Mouse (Mus musculus) liver, embryonic 15.5 days (tissue): ENCODE measurements around the gene Cyp2c23. TPM values are rescaled to one million over a fixed set of nuclear protein-coding genes. Genes with fewer than 3 reads are reported as not detected.

ENCODE experiments used
- ATAC-seq: fragments of 200-750 bp; cut with Nextera tagmentation; 2 replicates; pipeline ENCODE4 v1.8.0; 2017; ENCODE audit warnings: moderate number of reproducible peaks, mild to moderate bottlenecking, moderate library complexity; ENCODE audit not compliant: insufficient read depth
- H3K27ac ChIP-seq: fragments of 300-500 bp; sonication (generic); replicated peaks from 2 replicates; pipeline ENCODE4 v1.5.1; 2015; ENCODE audit warnings: mild to moderate bottlenecking, inconsistent platforms
- H3K27me3 ChIP-seq: fragments of 300-500 bp; sonication (generic); 2 replicates; pipeline ENCODE4 v1.6.1; 2015; ENCODE audit warnings: mild to moderate bottlenecking, inconsistent platforms
- H3K36me3 ChIP-seq: fragments of 300-500 bp; sonication (generic); replicated peaks from 2 replicates; pipeline ENCODE4 v1.6.1; 2015; ENCODE audit warnings: moderate library complexity, mild to moderate bottlenecking, inconsistent platforms
- H3K4me1 ChIP-seq: fragments of 300-500 bp; sonication (generic); replicated peaks from 2 replicates; pipeline ENCODE4 v1.6.1; 2015; ENCODE audit warnings: inconsistent platforms
- H3K4me2 ChIP-seq: fragments of 300-500 bp; sonication (generic); 2 replicates; pipeline ENCODE4 v1.6.1; 2015; ENCODE audit warnings: moderate library complexity, mild to moderate bottlenecking, inconsistent platforms
- H3K4me3 ChIP-seq: fragments of 300-500 bp; sonication (generic); replicated peaks from 2 replicates; pipeline ENCODE4 v1.5.1; 2015; ENCODE audit warnings: mild to moderate bottlenecking, inconsistent platforms
- H3K9ac ChIP-seq: fragments of 300-500 bp; sonication (generic); 2 replicates; pipeline ENCODE4 v1.6.1; 2015; ENCODE audit warnings: moderate library complexity, mild to moderate bottlenecking, inconsistent platforms
- H3K9me3 ChIP-seq: fragments of 300-500 bp; sonication (generic); replicated peaks from 2 replicates; pipeline ENCODE4 v1.6.1; 2016; ENCODE audit warnings: inconsistent platforms
- WGBS: fragments of 180-500 bp; shearing (Covaris S2); methylation state at CpG from one replicate; pipeline ENCODE4 v1.1.7; 2015; ENCODE audit warnings: mixed read lengths; ENCODE audit not compliant: insufficient replicate concordance; 5-methylcytosine and 5-hydroxymethylcytosine counted together
- polyA plus RNA-seq: library from polyadenylated mRNA; unstranded; fragments of >200 nt; fragmentation: Nextera tagmentation; extraction: Ambion mirVana; gene quantifications from 2 replicates; pipeline ENCODE4 v1.2.1, GENCODE M21; 2015

Cyp2c23 gene
- polyA plus RNA-seq, result 26.7 and 31.2 TPM in 2 replicates

DNA sequence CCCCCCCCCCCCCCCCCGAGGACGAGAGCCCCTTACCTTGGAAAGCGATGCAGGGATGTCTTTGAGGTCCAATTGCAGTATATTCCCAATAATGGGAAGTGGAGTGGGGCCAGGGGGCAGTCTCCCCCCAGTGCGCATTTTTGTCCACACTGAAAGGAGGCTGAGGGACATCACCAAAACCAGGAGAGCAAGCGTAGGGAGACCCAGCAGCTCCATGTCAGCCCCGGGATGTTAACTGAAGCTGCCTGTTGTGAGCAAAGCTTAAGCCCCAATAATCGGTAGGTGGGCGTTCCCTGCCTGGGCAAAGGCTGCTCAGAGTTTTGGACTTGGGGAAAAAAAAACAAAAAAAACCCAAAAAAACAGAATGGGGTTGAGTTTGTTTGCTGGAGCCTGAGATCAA, at the start of gene Cyp2c23:
Cyp2c23 (minus strand) TSS at position 237 of the 400 bp plus-strand sequence.
- 52% methylated on average over 8 of the region's 8 CpGs for WGBS
- Histone ChIP-seq H3K4me3 (0 out of 2 replicates have a peak within 1 kb of the TSS, but pooled peaks have one; percentile 2), H3K27me3 (no peaks in the 10 kb centered on the region), H3K36me3 (no peaks in the 10 kb centered on the region), H3K9ac (no peak within 1 kb of the TSS), H3K9me3 (no peaks in the 10 kb centered on the region), H3K4me1 (no peaks in the 10 kb centered on the region), H3K27ac (no peak within 1 kb of the TSS), H3K4me2 (no peak within 1 kb of the TSS)
- ATAC-seq, result no peak

- no peak overlapping the region for H3K27ac ChIP-seq
- no peak for ATAC-seq
- no peaks in the 10 kb centered on the region for H3K4me1 ChIP-seq
- 68% methylated on average over 4 of the region's 4 CpGs for WGBS
- no peak overlapping the region for H3K4me3 ChIP-seq
- H3K4me2 ChIP-seq, result no peak overlapping the region
- no peak overlapping the region for H3K9ac ChIP-seq
- H3K36me3 ChIP-seq, result peaks cover 56% of the 10 kb centered on the region
- no peaks in the 10 kb centered on the region for H3K27me3 ChIP-seq
- H3K9me3 ChIP-seq, result no peaks in the 10 kb centered on the region
Measured at GRCm38 (mm10) chr19:44077024-44077423, 48.0 kb upstream of the Cyp2c23 start.

GRCm38 (mm10) chr19:44076457-44076856, 47.4 kb upstream of the Cyp2c23 start:
- Histone ChIP-seq H3K9me3 (no peaks in the 10 kb centered on the region), H3K27ac (no peak overlapping the region), H3K4me1 (no peaks in the 10 kb centered on the region), H3K4me3 (no peak overlapping the region), H3K27me3 (no peaks in the 10 kb centered on the region), H3K9ac (no peak overlapping the region), H3K36me3 (peaks cover 56% of the 10 kb centered on the region), H3K4me2 (no peak overlapping the region)
- WGBS, result 85% methylated on average over 9 of the region's 9 CpGs
- ATAC-seq, result no peak

GRCm38 (mm10) chr19:44074986-44075385, 46.0 kb upstream of the Cyp2c23 start:
- H3K36me3 ChIP-seq, result peaks cover 49% of the 10 kb centered on the region
- ATAC-seq, result no peak
- 75% methylated on average over 11 of the region's 11 CpGs for WGBS
- H3K4me1 ChIP-seq, result peaks cover 5% of the 10 kb centered on the region; the same call in 1 of the 2 replicates
- no peak overlapping the region for H3K4me2 ChIP-seq
- no peak overlapping the region for H3K27ac ChIP-seq
- H3K27me3 ChIP-seq, result no peaks in the 10 kb centered on the region
- H3K4me3 ChIP-seq, result no peak overlapping the region
- no peaks in the 10 kb centered on the region for H3K9me3 ChIP-seq
- H3K9ac ChIP-seq, result no peak overlapping the region

DNA sequence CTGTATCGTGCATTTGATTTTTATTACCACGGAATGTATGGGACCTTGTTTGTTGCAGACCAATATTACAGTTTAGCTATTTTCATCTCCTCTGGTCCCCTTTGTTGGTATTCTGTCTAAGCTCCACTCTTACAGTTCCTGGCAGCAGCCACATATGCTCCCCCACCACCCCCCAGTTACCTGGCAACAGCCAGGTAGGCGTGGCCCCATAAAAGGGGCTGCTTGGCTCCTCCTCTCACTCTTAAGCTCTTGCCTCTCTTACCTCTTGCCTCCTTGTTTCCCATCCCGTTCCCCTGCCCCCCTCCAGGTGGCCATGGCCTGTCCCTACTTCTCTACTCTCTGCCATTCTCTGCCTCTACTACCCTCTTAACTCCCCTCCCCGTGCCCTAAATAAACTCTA, 42.2 kb upstream of the Cyp2c23 start:
- ATAC-seq, result no peak
- Histone ChIP-seq H3K27me3 (no peaks in the 10 kb centered on the region), H3K4me1 (peaks cover 36% of the 10 kb centered on the region), H3K9ac (no peak overlapping the region), H3K4me2 (no peak overlapping the region), H3K36me3 (peaks cover 18% of the 10 kb centered on the region), H3K4me3 (no peak overlapping the region), H3K27ac (no peak overlapping the region), H3K9me3 (no peaks in the 10 kb centered on the region)
- 76% methylated on average over 5 of the region's 5 CpGs for WGBS

DNA sequence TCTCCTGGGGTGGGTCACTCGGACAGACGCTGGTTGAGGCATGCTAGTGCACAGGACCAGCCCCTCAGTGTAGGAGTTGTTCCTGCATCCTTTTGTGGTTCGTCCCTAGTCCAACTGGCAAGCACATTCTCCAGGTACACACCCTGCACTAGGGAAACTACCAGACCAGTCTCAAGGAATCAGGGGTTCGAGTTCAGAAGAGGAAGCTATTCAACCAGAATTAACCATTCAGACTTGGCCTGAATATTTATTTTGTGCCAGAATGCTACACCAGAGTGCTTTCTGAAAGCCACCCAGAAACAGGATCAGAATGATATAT, 40.9 kb upstream of the Cyp2c23 start:
- peak overlapping the region; percentile 98 for H3K4me2 ChIP-seq
- peak overlapping the region; percentile 70 for H3K4me3 ChIP-seq
- peak overlapping the region; percentile 63 for H3K9ac ChIP-seq
- no peak for ATAC-seq
- peaks cover 10% of the 10 kb centered on the region for H3K36me3 ChIP-seq
- WGBS, result 5% methylated on average over 4 of the region's 4 CpGs
- peak overlapping the region; percentile 75; the same call in 1 of the 2 replicates for H3K27ac ChIP-seq
- no peaks in the 10 kb centered on the region for H3K27me3 ChIP-seq
- peaks cover 36% of the 10 kb centered on the region for H3K4me1 ChIP-seq
- H3K9me3 ChIP-seq, result no peaks in the 10 kb centered on the region

DNA sequence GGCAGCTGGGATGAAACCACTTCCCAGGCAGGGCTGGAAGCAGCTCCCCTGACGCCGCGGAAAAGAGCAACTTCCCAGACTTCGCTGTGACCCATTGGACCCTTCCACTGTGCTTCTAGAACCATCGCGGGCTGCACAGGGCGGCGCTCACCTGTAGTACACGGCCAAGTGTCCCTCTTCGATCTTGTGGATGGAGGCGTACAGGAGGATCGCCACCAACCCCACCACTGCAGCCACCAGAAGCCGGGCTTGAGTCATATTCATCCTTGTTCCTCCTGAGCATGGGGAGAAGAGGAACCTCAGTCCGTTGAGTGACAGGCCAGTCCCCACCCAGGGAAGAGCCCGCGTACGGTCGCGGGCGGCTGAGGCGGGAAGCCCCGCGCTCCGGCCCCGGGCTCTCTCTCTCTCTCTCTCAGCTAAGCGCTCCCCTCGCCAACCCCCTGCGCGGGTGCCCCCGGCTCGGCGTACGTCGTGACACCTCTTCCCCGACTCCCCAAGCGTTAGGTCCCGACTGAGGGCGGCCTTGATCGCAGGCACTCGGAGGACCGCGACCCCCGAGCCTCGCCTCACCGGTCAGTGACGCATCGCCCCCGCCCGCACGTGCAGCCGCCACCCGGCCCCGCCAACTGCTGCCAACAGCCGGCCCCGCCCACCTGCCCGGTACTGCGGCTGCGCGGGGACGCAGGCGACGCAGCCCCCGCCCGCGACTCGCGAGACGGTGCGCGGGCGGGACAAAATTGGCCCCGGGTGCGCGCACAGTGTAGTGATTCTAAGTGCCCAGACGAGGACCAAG, 40.3 kb upstream of the Cyp2c23 start, which contains the start of gene Erlin1:
Erlin1 (minus strand) TSS at position 665 of the 793 bp plus-strand sequence.
- Histone ChIP-seq H3K4me1 (peaks cover 36% of the 10 kb centered on the region), H3K9me3 (no peaks in the 10 kb centered on the region), H3K27ac (peak within 1 kb of the TSS; percentile 75), H3K9ac (peak within 1 kb of the TSS; percentile 63), H3K27me3 (no peaks in the 10 kb centered on the region), H3K4me2 (peak within 1 kb of the TSS; percentile 98), H3K36me3 (peaks cover 11% of the 10 kb centered on the region; the same call in 1 of the 2 replicates), H3K4me3 (peak within 1 kb of the TSS; percentile 70)
- WGBS, result under 1% methylated on average over 75 of the region's 75 CpGs
- ATAC-seq, result peak; percentile 87

DNA sequence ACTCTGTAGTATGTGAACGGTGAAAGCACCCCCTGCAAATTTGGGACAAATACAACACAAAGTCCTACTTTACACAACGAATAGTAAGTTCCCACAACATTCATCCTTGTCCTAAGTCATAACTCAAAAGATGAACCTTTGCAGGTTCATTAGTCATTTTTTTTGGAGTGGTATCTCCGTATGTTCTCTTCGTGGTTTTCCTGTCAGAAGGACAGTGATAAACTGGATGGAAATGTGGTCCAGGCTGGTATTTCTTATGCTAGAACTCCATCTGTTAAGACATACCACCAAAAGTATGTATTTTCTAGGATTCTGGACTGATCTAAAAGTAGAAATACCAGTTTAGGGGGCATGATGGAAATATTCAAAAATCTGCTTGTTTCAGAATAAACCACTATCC, 39.2 kb upstream of the Cyp2c23 start:
- 24% methylated on average over 4 of the region's 4 CpGs for WGBS
- H3K27me3 ChIP-seq, result no peaks in the 10 kb centered on the region
- no peak overlapping the region for H3K9ac ChIP-seq
- H3K36me3 ChIP-seq, result peaks cover 11% of the 10 kb centered on the region; the same call in 1 of the 2 replicates
- peak overlapping the region; percentile 98 for H3K4me2 ChIP-seq
- no peak overlapping the region for H3K27ac ChIP-seq
- H3K4me3 ChIP-seq, result peak overlapping the region; percentile 70
- H3K9me3 ChIP-seq, result no peaks in the 10 kb centered on the region
- H3K4me1 ChIP-seq, result peaks cover 36% of the 10 kb centered on the region
- no peak for ATAC-seq

DNA sequence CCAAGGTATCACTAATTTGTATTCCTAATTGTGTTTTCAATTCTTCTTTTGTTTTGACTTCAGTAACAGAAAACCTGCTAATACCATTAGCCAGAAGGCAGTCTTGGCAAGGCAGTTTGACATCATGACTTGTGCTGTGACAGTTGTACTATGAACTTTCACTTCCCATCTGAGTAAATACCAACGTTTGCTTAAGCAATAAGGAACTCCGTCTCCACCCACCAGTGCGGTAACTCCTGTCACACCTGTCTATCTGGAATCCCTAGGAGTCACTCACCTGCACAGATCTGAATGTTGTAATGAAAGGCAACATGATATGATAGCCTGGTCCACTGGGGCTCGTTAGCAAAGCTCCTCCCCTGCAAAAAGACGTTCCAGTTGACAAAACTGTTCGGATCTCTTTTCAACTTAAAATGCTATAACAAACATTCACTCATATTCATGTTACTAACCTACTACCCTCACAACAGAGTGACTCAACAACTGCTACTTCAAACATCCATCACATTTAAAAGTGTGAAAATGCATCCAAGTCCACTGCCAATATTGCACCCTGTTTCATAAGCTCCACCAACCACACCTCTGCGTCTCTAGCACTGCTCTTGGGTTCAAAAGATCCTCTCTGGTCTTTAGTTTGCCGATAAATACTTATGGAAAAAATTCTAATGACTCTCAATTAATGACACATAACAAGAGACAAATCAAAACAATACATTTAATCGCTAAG, 38.5 kb upstream of the Cyp2c23 start:
- Histone ChIP-seq H3K4me1 (peaks cover 36% of the 10 kb centered on the region), H3K9me3 (no peaks in the 10 kb centered on the region), H3K9ac (no peak overlapping the region), H3K27ac (no peak overlapping the region), H3K4me3 (no peak overlapping the region), H3K4me2 (peak overlapping the region; percentile 33), H3K36me3 (peaks cover 11% of the 10 kb centered on the region; the same call in 1 of the 2 replicates), H3K27me3 (no peaks in the 10 kb centered on the region)
- no peak for ATAC-seq
- 63% methylated on average over 9 of the region's 9 CpGs for WGBS

- Histone ChIP-seq H3K27ac (no peak overlapping the region), H3K36me3 (peaks cover 17% of the 10 kb centered on the region; the same call in 1 of the 2 replicates), H3K4me2 (no peak overlapping the region), H3K27me3 (no peaks in the 10 kb centered on the region), H3K9me3 (no peaks in the 10 kb centered on the region), H3K4me3 (no peak overlapping the region), H3K9ac (no peak overlapping the region), H3K4me1 (peaks cover 29% of the 10 kb centered on the region)
- no peak for ATAC-seq
- 87% methylated on average over 2 of the region's 2 CpGs for WGBS
Measured at GRCm38 (mm10) chr19:44064734-44065133, 35.7 kb upstream of the Cyp2c23 start.

DNA sequence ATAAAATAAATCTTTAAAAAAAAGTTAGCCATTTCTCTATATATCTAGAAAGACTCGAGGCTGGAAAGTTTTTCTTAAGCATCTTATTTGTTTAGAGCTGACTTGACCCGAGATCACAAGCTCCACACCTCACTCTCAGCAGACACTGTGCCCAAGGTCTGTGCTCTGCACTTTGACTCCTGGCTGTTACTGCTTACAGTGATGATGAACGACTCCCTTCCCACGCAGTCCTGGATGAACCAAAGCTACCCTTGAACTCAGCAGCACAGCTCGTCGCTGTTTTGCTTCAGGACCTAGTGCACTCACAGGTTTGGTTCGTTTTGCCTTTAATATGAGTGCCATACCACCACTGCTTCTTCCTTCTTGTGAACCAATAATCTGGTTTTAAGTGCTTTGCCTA, 34.8 kb upstream of the Cyp2c23 start:
- WGBS, result 71% methylated on average over 7 of the region's 7 CpGs
- Histone ChIP-seq H3K4me1 (peaks cover 19% of the 10 kb centered on the region), H3K9me3 (no peaks in the 10 kb centered on the region), H3K9ac (no peak overlapping the region), H3K27ac (no peak overlapping the region), H3K4me2 (no peak overlapping the region), H3K36me3 (peaks cover 25% of the 10 kb centered on the region), H3K4me3 (no peak overlapping the region), H3K27me3 (no peaks in the 10 kb centered on the region)
- ATAC-seq, result no peak
